Mouse (Mus musculus): Measurements from ENCODE around the gene Zfp354c.

DNA sequence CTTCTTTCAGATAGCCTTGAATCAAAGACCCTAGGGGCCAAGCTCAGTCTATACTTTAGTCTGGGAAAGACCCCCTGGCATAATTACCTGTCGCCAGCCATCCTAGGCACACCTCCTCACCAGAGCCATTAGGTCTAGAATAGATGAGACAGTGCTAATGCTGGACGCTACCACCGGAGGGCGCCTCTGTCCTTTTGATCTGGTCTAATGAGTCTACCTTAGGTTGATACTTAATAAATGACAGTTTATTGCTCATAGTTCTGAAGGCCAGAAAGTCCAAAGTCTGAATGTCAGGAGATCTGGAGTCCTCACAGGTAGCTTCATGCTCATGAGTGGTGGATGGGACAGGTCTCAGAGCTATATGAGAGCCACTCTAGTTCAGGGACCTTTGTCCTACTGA, 60.5 kb downstream of the Zfp354c start:
- TF ChIP-seq CTCF (IDR thresholded peaks at IDR 0.05; ENCODE audit: low read depth, low read length) (peak; percentile 68), POLR2A (IDR thresholded peaks at IDR 0.05; ENCODE audit: extremely low read depth, insufficient read depth, low read length) (no peak)

Data from liver, adult 2 months (tissue).